In the genomic region with DNA sequence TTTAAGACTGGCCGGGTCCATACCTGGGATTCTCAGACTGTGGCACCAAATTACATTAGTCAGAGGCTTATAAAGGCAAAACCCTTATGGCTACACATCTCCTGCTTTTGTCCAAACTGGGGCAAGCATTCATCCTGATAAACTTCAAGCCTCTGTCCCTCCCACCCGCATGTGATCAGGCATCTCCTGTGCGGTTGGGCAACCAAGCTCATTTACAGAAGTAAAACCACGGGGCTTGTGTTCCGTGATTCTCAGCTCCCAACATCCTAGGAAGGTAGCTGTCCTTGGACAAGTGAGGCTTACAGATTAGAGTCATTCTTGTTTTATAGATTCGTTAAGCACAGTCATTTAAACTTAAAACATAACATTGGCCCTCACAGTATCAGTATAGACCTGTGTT, we compare ENCODE assay signal across 20 mouse cellular contexts. TPM values are rescaled to one million over a fixed set of nuclear protein-coding genes. Genes with fewer than 3 reads are reported as not detected.
DNase-seq lines count a peak whose midpoint lies in the region; ATAC-seq and TF ChIP-seq lines count a peak whose summit lies in the region.
"Had no signal": no experiment of that assay in that cellular context is flagged by ENCODE, and none has a peak within 500 bp of the region (broad histone marks: within the 10 kb centered on the region; RNA-seq: fewer than 3 reads in every experiment).

No protein-coding gene starts in this region.

- TF ChIP-seq CTCF in forebrain, postnatal 0 days (IDR thresholded peaks at IDR 0.05; ENCODE audit: low read depth), result no peak

- ATAC-seq in granulocyte monocyte progenitor cell, adult 5-6 weeks (replicated peaks; ENCODE audit: poor library complexity, severe bottlenecking), result peak; percentile 67
- peak; percentile 57 for ATAC-seq in megakaryocyte, adult 5-6 weeks (ENCODE audit: poor library complexity, severe bottlenecking)
- ATAC-seq in forebrain, postnatal 0 days, result no peak
- ATAC-seq: activated CD4-positive, CD25-positive, alpha-beta regulatory T cell, adult 4 months; CD4-positive, CD25-positive, alpha-beta regulatory T cell, adult 4 months; Patski had no signal

- H3K36me3 ChIP-seq in forebrain, postnatal 0 days (ENCODE audit: insufficient read depth), result peaks cover 36% of the 10 kb centered on the region

- H3K27me3 ChIP-seq in forebrain, postnatal 0 days (ENCODE audit: insufficient read depth, low read length), result no peaks in the 10 kb centered on the region
- H3K27me3 ChIP-seq: CH12.LX, Patski had no signal

- no peak overlapping the region for H3K9ac ChIP-seq in forebrain, postnatal 0 days

- H3K27ac ChIP-seq in forebrain, postnatal 0 days (ENCODE audit: low read depth, low read length), result no peak overlapping the region

- H3K4me2 ChIP-seq in forebrain, postnatal 0 days (ENCODE audit: low read depth), result no peak overlapping the region

- H3K4me3 ChIP-seq in forebrain, postnatal 0 days (ENCODE audit: low read depth, low read length), result no peak overlapping the region

- DNase-seq in forebrain, postnatal 0 days, result no peak
- DNase-seq in adrenal gland, adult (ENCODE audit: inconsistent age in 2 of 2, low spot score in 1 of 2), result no peak
- DNase-seq: adrenal gland, adult 2 months; adrenal gland, adult 8-10 months; adrenal gland, postnatal 10 days; adrenal gland, postnatal 14 days; adrenal gland, postnatal 25 days; adrenal gland, postnatal 36 days; B cell, adult 2 months; cerebellum, adult 11 months; cerebellum, adult 11-12 months; cerebellum, adult 18-20 months; cerebellum, adult 2 months had no signal

- WGBS in forebrain, postnatal 0 days, result 86% methylated on average over 6 of the region's 6 CpGs

- no peaks in the 10 kb centered on the region; the same call in 1 of the 2 replicates for H3K4me1 ChIP-seq in forebrain, postnatal 0 days (ENCODE audit: insufficient read depth)

- H3K9me3 ChIP-seq in forebrain, postnatal 0 days (ENCODE audit: low read length), result no peaks in the 10 kb centered on the region
- H3K9me3 ChIP-seq: G1E had no signal

RNA-seq across cellular contexts. Expression of gene Keap1, which starts 32.3 kb away (rescaled TPM):
- 28.8 TPM in 2 replicates for total RNA-seq in granulocyte monocyte progenitor cell, adult 5-6 weeks (2014; fragmentation: Nextera tagmentation)
- total RNA-seq in granulocyte monocyte progenitor cell, adult 5-6 weeks (2017), result 31.9 and 33.5 TPM in 2 replicates
- total RNA-seq in megakaryocyte, adult 5-6 weeks (2015), result 17.7 and 18.8 TPM in 2 replicates
- 34.0 and 36.9 TPM in 2 replicates for total RNA-seq in megakaryocyte, adult 5-6 weeks (2017)
- 68.9 and 72.7 TPM in 2 replicates for total RNA-seq in forebrain, postnatal 0 days (2014; rRNA removed)
- polyA plus RNA-seq in forebrain, postnatal 0 days (2015; fragmentation: Nextera tagmentation; extraction: Ambion mirVana), result 60.0 and 67.0 TPM in 2 replicates

RNA-seq across cellular contexts. Expression of gene Pde4a, which starts 41.3 kb away (rescaled TPM):
- total RNA-seq in granulocyte monocyte progenitor cell, adult 5-6 weeks (2014; fragmentation: Nextera tagmentation), result 19.9 and 25.7 TPM in 2 replicates
- total RNA-seq in granulocyte monocyte progenitor cell, adult 5-6 weeks (2017), result 3.8 and 4.1 TPM in 2 replicates
- total RNA-seq in megakaryocyte, adult 5-6 weeks (2015), result 6.8 and 7.3 TPM in 2 replicates
- total RNA-seq in megakaryocyte, adult 5-6 weeks (2017), result 3.0 and 3.9 TPM in 2 replicates
- total RNA-seq in forebrain, postnatal 0 days (2014; rRNA removed), result 19.8 and 20.0 TPM in 2 replicates
- 26.2 and 41.6 TPM in 2 replicates for polyA plus RNA-seq in forebrain, postnatal 0 days (2015; fragmentation: Nextera tagmentation; extraction: Ambion mirVana)

RNA-seq across cellular contexts. Expression of gene S1pr5, which starts 41.4 kb away (rescaled TPM):
- not detected in 2 replicates for total RNA-seq in granulocyte monocyte progenitor cell, adult 5-6 weeks (2014; fragmentation: Nextera tagmentation)
- 0.21 and 0.56 TPM in 2 replicates for total RNA-seq in granulocyte monocyte progenitor cell, adult 5-6 weeks (2017)
- total RNA-seq in megakaryocyte, adult 5-6 weeks (2015), result 3.6 and 4.0 TPM in 2 replicates
- total RNA-seq in megakaryocyte, adult 5-6 weeks (2017), result 7.9 and 9.0 TPM in 2 replicates
- total RNA-seq in forebrain, postnatal 0 days (2014; rRNA removed), result 2.7 and 2.8 TPM in 2 replicates
- polyA plus RNA-seq in forebrain, postnatal 0 days (2015; fragmentation: Nextera tagmentation; extraction: Ambion mirVana), result 1.9 and 2.3 TPM in 2 replicates
- total RNA-seq: CH12.LX had no signal
- polyA plus RNA-seq: G1E, Patski had no signal

RNA-seq across cellular contexts. Expression of gene Cdc37, which starts 57.1 kb away (rescaled TPM):
- 120 and 157 TPM in 2 replicates for total RNA-seq in granulocyte monocyte progenitor cell, adult 5-6 weeks (2014; fragmentation: Nextera tagmentation)
- total RNA-seq in granulocyte monocyte progenitor cell, adult 5-6 weeks (2017), result 285 and 306 TPM in 2 replicates
- total RNA-seq in megakaryocyte, adult 5-6 weeks (2015), result 39.6 and 49.0 TPM in 2 replicates
- 149 and 165 TPM in 2 replicates for total RNA-seq in megakaryocyte, adult 5-6 weeks (2017)
- 39.5 and 42.1 TPM in 2 replicates for total RNA-seq in forebrain, postnatal 0 days (2014; rRNA removed)
- 186 and 191 TPM in 2 replicates for polyA plus RNA-seq in forebrain, postnatal 0 days (2015; fragmentation: Nextera tagmentation; extraction: Ambion mirVana)

RNA-seq across cellular contexts. Expression of gene Atg4d, which starts 58.2 kb away (rescaled TPM):
- 6.4 and 8.9 TPM in 2 replicates for total RNA-seq in granulocyte monocyte progenitor cell, adult 5-6 weeks (2014; fragmentation: Nextera tagmentation)
- 5.5 and 5.9 TPM in 2 replicates for total RNA-seq in granulocyte monocyte progenitor cell, adult 5-6 weeks (2017)
- total RNA-seq in megakaryocyte, adult 5-6 weeks (2015), result 14.6 and 15.0 TPM in 2 replicates
- 13.5 and 19.3 TPM in 2 replicates for total RNA-seq in megakaryocyte, adult 5-6 weeks (2017)
- total RNA-seq in forebrain, postnatal 0 days (2014; rRNA removed), result 18.7 and 19.5 TPM in 2 replicates
- polyA plus RNA-seq in forebrain, postnatal 0 days (2015; fragmentation: Nextera tagmentation; extraction: Ambion mirVana), result 19.9 and 26.4 TPM in 2 replicates
